Mouse (Mus musculus) liver, adult (tissue): Measurements from ENCODE around the gene Spcs1.
A peak's percentile ranks its signal among the peaks of the same experiment; 100 is the strongest.

ENCODE experiments used
- GATA4 ChIP-seq: IDR thresholded peaks from 2 replicates; pipeline ENCODE4 v1.6.1; 2014; ENCODE audit warnings: mild to moderate bottlenecking, low read length; ENCODE audit not compliant: insufficient replicate concordance

The Spcs1 gene

DNA sequence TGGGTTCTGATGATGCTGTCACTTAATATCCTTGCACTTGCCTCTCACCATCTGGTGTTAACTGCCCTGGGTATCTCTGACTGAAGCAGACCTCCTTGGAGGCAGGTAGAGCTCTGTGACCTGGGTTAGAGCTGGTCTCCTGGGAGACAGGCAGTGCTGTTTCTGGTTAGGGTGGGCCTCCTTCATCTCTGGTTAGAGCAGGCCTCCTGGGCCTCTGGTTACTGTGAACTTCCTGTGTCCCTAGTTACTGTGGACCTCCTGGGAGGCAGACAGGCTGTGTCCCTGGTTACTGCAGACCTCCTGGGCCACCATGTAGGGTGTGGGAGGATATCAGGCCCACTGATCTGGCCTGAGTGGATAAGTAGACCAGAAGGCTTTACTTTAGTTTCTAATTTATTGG, 5.1 kb downstream of the Spcs1 start:
- TF ChIP-seq GATA4 = no peak

DNA sequence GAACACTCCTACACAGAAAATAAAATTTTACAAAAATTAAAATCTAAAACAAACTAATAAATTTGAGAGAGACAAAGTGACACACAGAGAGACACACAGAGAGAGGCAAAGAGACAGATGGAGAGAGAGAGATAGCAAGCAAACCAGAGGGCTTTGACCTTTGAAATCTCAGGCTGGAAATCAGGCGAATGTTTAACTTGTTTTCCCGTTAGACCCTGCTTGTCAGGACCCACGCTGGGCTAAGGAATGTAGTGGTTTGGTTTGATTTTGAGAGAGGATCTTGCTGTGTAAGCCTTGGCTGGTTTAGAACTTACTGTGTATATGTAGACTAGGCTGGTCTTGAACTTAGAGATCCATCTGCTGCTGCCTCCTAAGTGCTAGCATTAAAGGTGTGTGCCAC, 25.2 kb downstream of the Spcs1 start:
- TF ChIP-seq GATA4 = no peak

DNA sequence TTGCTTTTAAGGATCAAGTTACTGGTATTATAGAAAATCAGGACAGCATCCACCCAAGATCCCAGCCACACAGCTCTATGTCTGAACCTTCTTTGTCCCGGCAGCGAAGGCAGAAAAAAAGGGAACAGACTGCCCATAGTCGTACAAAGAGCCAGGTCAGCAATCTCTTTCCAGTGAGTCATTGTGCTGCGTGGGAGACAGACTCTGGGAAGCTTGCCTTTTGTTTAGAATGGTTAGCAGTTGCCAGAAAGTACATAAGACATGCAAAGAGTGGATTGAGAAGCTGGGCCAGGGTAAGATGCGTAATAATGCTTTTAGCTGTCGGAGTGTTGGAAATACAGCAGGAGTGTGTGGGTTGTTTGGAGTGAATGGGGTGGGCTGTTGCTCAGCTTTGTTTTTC, 27.3 kb downstream of the Spcs1 start:
- TF ChIP-seq GATA4 = no peak

DNA sequence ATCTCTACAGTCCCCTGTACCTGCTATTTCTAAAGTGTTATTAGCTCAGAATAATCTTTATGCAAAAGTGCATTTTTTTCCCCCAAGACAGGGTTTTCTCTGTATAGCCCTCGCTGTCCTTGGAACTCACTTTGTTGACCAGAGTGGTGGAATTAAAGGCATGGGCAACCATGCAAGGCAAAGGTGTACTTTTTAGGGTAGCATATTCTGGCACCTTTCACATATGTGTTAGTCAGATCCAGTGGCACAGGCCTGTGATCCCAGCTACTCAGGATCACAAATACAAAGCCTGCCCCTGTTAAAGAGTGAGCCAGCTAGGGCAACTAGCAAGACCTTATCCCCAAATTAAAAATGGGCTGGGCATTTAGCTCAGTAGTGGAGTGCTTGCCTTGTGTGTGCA, 41.1 kb downstream of the Spcs1 start:
- no peak for TF ChIP-seq GATA4

DNA sequence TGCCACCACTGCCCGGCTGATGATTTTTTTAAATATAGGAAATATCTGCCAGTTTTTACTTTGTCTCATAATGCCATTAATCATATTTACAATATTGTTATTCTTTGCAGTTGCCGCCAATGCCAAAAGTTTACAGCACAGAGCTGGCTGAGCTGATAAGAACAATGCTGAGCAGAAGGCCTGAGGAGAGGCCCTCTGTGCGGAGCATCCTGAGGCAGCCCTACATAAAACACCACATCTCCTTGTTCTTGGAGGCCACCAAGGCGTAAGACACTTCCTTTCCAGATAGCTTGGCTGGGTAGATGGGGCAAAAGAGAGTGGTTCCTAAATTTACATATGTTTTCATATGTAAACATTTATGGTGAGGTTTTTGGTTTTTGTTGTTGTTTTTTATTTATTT, 42.4 kb downstream of the Spcs1 start:
- TF ChIP-seq GATA4 = no peak

DNA sequence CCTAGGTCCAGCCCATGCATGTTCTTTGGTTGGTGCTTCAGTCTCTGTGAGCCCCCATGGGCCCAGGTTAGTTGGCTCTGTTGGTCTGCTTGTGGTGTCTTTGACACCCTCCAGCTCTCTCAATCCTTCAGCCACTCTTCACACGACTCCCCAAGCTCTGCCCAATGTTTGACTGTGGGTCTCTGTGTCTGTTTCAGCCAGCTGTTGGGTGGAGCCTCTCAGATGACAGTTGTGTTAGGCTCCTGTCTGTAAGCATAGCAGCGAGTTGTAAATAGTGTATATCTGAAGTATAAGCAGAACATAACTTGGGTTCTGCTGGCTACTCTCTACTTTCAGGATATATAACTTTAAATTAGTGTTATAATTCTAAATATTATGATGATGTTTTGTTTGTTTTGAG, 43.0 kb downstream of the Spcs1 start:
- TF ChIP-seq GATA4 = no peak

DNA sequence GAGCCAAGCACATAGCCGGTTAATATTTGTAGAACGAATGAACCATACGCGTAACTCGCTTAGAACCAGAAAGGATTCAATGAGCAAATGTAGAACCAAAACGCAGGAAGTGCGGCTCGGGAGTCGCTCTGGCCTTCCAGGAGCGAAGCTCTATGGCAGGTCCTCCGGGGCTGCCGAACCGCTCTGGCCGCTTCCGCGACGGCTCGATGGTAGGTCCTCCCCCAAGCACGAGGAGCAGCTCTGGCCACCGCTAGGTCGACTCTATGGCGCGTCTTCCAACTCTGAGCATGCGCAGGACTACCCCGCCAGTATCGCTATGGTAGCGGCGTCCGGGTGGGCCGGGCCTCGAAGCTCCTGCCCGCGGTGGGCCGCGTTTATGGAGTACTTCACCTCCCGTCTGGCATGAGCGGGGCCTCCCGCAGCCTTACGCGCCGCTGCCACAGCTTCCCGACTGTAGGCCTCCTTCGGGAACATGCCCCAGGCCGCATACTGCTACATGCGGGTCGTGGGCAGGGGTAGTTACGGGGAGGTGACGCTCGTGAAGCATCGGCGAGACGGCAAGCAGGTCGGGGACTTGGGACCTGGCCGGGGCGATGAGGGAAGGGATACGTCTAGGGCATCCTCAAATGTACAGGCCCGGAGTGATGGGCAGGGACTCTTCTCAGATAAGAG, 50.2 kb downstream of the Spcs1 start, which contains the start of gene Nek4:
Nek4 (plus strand) TSS at position 224 of the 672 bp plus-strand sequence.
- 0 out of 2 replicates have a peak, but pooled peaks have one; percentile 11 for TF ChIP-seq GATA4

DNA sequence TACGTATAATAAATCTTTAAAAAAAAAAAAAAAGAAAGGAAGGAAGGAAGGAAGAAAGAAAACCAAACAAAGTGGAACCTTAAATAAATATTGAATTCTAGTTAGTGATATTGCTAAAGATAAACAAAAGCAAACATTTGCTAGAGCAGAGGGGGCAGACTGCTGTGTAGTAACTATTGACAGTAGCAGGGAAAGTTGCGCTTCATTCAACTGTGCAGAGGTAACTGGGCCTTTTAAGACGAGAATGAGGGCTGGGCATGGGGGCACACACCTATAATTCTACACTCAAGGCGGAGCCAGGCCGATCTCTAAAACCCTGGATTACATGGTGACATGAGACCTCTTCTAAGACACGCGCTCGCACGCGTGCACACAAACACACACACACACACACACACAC, 51.5 kb downstream of the Spcs1 start:
- TF ChIP-seq GATA4 = no peak
